Mouse (Mus musculus): ENCODE measurements at regions not wholly inside any gene's neighbourhood (a gene's known extent, or its start where the extent isn't known, plus 50 kb on each side); places are given as distances from the start of the nearest gene placed in this dataset.

- ATAC-seq = no peak
- no peak for DNase-seq (ENCODE audit: low spot score)
- H3K27ac ChIP-seq (ENCODE audit: low read depth, low read length) = no peak overlapping the region
- no peaks in the 10 kb centered on the region for H3K36me3 ChIP-seq (ENCODE audit: control insufficient read depth, insufficient read depth, low read length)
- no peaks in the 10 kb centered on the region for H3K27me3 ChIP-seq (replicated peaks; ENCODE audit: control insufficient read depth, insufficient read depth, low read length)
- H3K9me3 ChIP-seq (replicated peaks; ENCODE audit: control insufficient read depth, low read length) = no peaks in the 10 kb centered on the region
- WGBS = 81% methylated on average over 2 of the region's 2 CpGs
- no peak overlapping the region for H3K4me3 ChIP-seq (ENCODE audit: low read depth, low read length)
- no peak overlapping the region for H3K9ac ChIP-seq (ENCODE audit: low read length)
- 0 out of 2 replicates have a peak, but pooled peaks cover 5% of the 10 kb centered on the region for H3K4me1 ChIP-seq (ENCODE audit: control insufficient read depth, insufficient read depth, low read length)
- no peak overlapping the region for H3K4me2 ChIP-seq (ENCODE audit: low read length)
Observed at GRCm38 (mm10) chr5:54888172-54888571, 889.9 kb downstream of the Stim2 start.

- 62% methylated on average over 10 of the region's 10 CpGs for WGBS
- H3K4me2 ChIP-seq (ENCODE audit: low read length) = peak overlapping the region; percentile 18; the same call in 1 of the 2 replicates
- H3K9ac ChIP-seq (ENCODE audit: low read length) = no peak overlapping the region
- ATAC-seq (peak; percentile 70), DNase-seq (ENCODE audit: low spot score) (peak; percentile 41)
- 0 out of 2 replicates have a peak, but pooled peaks cover 5% of the 10 kb centered on the region for H3K4me1 ChIP-seq (ENCODE audit: control insufficient read depth, insufficient read depth, low read length)
- no peaks in the 10 kb centered on the region for H3K36me3 ChIP-seq (ENCODE audit: control insufficient read depth, insufficient read depth, low read length)
- H3K4me3 ChIP-seq (ENCODE audit: low read depth, low read length) = no peak overlapping the region
- H3K27me3 ChIP-seq (replicated peaks; ENCODE audit: control insufficient read depth, insufficient read depth, low read length) = no peaks in the 10 kb centered on the region
- no peaks in the 10 kb centered on the region for H3K9me3 ChIP-seq (replicated peaks; ENCODE audit: control insufficient read depth, low read length)
- 0 out of 2 replicates have a peak overlapping the region, but pooled peaks have one; percentile 11 for H3K27ac ChIP-seq (ENCODE audit: low read depth, low read length)
Observed at GRCm38 (mm10) chr5:54894496-54895250, 896.4 kb downstream of the Stim2 start.

Data from forebrain, embryonic 14.5 days (tissue).